Mouse (Mus musculus) urinary bladder, postnatal 4 days (tissue): Measurements from ENCODE around the gene Pip5k1c.

Experiments
- DNase-seq, 2 experiments: peaks; one replicate each; pipeline ENCODE4 v3.0.0; 2021 to 2022; ENCODE audit warnings: low spot score in 2 of 2

Gene Pip5k1c

DNA sequence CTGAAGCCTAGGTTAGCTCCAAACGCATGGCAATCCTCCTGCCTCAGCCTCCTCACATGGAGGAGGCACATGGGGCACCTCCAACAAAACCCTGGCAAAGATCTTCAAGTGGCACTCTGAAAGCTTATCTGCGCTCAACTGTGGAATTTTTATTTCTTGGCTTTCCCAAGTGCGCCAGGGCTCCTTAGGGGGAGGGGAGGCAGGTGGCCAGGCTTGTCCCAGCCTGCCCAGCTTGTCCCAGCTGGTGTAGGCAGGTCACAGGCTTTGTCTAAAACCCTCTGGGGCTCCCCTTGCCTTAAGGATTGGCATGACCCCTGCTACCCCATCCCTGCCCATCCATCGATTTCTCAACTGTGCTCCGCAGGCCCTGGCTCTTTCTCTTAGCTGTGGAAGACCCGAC, 8.6 kb upstream of the Pip5k1c start:
- DNase-seq = no peak

DNA sequence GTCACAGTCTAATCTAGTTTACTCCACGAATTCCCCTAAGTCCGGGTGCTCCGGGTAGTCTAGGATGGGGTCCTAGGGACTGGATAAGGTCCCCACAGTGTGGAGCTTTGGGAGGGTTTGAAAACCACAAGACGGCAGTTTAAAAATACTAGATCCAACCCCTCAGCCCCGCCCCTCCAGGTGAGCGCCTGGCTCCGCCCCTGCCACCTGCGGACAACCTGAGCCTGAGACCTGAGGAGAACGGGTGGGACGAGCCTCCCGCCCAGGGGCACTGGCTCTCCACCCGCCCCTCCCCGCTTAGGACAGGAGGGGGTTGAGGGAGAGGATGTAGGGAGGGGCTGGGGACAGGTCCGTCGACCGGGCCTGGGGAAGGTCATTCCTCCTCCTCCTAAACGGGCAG, 8.0 kb upstream of the Pip5k1c start:
- DNase-seq = no peak

DNA sequence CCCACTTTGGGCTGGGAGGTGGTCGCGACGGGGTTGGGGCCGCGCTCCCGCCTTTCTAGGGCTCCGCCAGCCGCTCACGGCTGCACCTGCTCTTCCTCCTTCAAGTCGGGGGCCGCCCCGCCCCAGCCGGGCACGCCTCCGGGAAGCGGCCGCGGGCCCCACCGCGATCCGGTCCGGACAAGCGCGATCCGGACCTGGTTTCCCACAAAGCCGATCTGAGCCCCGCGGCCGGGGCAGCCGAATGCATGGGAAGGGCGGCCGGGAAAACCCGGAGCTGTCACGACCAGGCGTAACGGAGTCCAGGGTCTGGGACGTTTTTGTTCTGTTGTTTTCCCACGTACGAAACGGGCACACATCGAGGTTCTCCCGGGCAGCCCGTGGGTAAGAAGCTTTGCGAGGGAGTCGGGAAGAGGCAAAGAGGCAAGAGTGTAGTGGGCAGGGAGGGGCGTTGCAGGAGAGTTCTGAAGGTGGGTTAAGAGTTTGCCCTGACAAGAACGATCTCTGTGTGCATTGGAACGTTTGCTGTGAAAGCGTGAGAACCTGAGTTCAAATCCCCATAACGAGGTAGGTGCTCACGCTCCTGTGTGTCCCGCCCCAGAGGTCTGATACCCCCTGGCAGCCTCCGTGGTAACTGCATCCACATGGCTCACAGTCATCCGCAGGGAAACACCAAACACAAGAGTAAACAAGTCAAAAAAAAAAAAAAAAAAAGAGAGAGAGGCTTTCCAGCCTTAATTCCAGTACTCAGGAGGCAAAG, 6.9 kb upstream of the Pip5k1c start:
- DNase-seq = peak; percentile 86 to 94

GRCm38 (mm10) chr10:81286586-81286985, 6.2 kb upstream of the Pip5k1c start:
- no peak for DNase-seq

GRCm38 (mm10) chr10:81287513-81288157, 5.1 kb upstream of the Pip5k1c start:
- DNase-seq = peak in 1 of 2 experiments; percentile 75

DNA sequence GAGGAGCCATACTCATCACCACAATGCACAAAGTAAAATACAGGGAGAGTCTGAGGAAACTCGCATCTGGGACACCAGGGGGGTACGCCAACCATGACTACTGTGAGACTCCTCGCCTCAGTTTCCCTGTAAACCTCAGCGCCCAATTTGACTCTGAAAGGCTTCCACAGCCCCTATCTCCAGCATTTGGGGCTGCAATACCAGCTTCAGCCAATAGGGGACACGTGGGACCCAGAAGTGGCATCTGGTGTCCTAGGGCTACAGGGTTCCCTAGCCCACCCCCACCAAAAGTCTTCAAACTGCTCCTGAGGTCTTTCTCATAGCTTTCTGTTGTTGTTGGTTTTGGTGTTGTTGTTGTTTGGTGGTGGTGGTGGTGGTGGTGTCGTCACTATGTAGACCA, 4.2 kb upstream of the Pip5k1c start:
- DNase-seq = no peak

GRCm38 (mm10) chr10:81289278-81289677, 3.5 kb upstream of the Pip5k1c start:
- no peak for DNase-seq

GRCm38 (mm10) chr10:81289811-81290210, 3.0 kb upstream of the Pip5k1c start:
- no peak for DNase-seq

DNA sequence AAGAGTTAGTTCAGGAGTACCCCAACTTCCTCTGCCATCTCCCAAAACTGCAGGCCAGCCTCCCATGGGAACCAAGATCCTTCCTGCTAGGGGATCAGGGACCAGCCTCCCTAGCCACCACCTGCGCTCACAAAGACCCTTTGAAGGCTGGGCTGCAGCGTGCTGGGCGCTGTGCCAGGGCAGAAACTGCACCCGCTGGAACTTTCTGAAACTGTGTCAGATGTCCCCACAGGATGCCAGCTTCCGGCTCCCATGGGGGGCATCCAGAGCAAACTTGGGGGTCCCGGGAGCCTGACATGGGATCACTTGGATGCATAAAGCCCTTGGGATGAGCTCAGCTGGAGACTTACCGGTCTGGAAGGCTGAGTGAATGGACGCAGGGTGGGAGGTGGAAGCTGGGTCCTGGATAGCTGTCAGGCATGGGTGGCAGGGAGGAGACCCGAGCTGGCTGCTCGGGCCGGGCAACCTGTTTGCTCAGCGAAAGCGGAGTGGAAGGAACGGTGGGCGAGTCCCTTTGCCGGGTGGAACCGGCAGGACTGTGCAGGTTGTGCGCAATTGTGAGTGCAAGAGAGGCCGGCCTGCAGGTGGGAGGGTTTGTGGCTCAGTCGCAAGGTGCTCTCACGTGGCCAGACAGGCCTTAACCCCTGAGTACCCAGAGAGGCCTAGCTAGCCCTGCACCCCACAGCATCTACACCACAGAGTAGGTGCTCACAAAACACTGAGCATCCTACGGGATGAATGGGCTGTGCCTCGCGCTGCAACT, 1.9 kb upstream of the Pip5k1c start:
- DNase-seq = no peak

- DNase-seq = no peak
Observed at GRCm38 (mm10) chr10:81291511-81292104, 1.2 kb upstream of the Pip5k1c start, which contains the start of gene Tjp3. Gene Tjp3, minus strand, starts transcription at chr10:81291581.

GRCm38 (mm10) chr10:81293334-81294030, 719 bp downstream of the Pip5k1c start:
- no peak for DNase-seq

- DNase-seq = no peak
Observed at GRCm38 (mm10) chr10:81294442-81294841, 1.7 kb downstream of the Pip5k1c start.

GRCm38 (mm10) chr10:81295185-81295584, 2.4 kb downstream of the Pip5k1c start:
- no peak for DNase-seq

DNA sequence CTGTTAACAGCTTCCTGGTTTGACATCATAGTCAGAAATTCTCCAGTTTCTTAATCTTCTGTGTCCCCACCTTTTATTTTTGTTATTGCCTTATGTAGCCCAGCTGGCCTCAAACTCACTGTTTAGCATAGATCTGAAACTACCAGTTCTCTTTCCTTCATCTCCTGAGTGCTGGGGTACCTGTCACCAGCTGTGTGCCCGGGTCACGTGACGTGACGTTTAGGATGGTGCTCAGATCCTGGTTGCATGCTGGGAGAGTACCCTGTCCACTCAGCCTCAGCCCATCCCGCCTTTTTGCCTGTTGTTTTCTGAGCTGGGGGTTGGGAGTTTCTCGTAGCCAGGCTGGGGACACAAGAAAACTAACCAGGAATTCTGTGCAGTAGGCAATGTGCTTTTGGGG, 4.5 kb downstream of the Pip5k1c start:
- no peak for DNase-seq

DNA sequence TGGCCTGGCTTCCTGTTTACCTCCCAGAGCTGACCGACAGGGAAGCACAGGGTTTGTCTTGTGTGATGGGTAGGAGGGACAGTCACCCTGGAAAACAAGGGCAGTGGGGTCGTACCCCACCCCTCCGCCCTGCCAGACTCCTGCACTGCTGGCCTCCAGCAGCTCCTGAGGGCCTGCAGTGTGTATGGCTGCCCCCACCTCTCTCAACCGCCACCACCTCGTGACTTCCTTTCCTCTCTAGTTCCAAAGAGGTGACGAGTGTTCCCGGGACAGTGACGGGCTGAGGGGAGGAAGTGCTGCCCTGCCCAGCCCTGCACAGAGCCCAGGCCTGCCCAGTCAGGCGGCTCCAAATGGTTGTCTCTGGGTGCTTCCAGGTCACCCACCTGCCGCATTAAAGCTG, 5.1 kb downstream of the Pip5k1c start:
- DNase-seq = no peak

DNA sequence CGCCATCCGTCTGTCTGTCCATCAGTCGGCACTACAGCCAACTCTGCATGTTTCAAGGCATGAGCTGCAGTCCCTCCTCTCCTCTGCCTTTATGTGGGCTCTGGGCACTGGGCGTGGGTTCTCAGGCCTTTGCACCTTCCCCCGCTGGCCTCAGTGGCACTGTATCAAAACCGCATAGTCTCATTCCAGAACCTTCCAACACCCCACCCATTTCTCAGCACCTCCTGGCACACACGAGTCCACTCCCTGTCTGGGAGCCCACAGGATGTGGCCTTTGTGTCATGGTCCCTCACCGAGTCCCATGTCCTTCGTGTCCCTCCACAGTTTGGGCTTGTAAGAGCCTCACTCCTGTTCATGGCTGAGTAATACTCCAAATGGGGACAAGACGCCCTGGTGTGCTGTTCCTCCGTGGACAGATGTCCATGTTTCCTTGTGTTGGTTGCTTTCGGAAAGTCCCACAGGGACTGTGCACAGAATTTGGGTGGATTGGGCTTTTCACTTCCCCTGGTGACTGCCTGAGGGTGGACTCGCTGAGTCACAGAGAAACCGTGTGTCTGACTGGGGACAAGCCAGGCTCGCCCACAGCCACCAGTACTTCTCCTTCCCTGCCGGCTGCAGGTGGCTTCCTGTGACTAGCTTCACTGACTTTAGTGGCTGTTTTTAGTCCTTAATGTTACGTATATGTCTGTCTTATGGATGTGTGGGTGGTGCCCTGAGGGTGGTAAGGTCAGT, 5.8 kb downstream of the Pip5k1c start:
- DNase-seq = no peak

GRCm38 (mm10) chr10:81299585-81300351, 7.0 kb downstream of the Pip5k1c start:
- DNase-seq = no peak

DNA sequence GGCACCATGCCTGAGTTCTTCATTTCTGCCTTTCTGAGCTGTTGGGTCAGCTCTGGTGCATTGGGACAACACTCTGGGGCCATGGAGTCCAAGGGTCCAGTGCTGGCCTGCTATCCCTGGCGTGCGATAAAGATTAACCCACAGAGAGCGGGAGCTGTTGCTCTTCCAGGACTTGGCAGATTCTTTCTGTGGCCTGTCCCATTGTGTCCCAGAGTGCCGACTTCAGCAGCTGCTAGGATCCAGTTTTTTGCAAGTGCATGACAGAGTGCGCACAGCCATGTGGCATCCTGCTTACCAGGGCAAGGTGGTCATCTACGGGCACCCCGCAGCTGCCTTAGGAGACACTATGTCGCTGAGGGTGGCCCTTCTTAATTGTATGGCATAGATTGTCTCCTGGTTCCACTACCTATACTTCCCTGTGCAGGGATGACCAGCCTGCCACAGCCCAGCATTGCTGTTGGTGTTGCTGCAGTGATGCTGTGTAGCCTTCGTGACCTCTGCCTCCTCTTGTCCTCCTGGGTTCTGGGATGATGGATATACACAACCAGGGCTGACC, 7.7 kb downstream of the Pip5k1c start:
- DNase-seq = no peak

DNA sequence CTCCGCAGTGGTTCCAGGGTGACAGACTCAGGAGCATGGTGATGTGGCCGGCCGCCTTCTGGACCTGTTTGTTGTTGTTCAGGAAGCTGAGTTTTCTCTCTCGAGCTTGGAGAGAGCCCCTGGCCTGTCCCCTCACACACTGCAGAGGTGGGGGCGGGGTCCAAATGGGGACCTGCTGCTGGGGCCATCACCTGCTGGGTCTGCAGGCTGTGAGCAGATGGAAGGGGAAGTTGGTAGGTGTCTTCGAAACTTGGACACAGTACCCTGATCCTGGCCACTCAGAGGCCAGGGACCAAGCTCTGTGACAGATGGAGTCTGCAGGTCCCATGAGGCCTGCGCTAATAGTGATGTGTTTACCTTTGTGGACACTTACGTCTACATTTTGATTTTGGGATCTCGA, 8.6 kb downstream of the Pip5k1c start:
- no peak for DNase-seq

DNA sequence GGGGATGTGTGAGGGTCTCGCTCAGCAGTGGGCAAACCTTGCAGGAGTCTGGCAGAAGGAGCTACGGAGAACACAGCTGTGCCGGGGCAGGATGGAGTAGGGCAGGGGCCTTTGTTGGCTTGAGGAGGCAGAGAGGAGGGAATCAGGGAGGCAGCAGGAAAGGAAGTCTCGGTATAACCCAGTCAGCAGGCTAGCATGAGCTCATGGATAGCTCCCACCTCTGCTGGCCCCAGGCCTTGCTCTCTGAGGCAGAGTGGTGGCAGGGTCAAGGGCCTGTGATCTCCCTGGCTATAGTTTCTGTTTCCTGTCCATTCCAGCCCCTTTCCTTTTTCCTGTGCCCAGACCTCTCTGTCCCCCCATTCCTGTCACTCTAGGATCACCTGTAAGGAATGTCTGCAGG, 9.5 kb downstream of the Pip5k1c start:
- no peak for DNase-seq
